Mouse (Mus musculus): ENCODE measurements around the gene Gngt2.

GRCm38 (mm10) chr11:95832129-95833005, 4.6 kb upstream of the Gngt2 start:
- TF ChIP-seq CTCF (IDR thresholded peaks at IDR 0.05; ENCODE audit: low read depth): no peak
- no peak for TF ChIP-seq EP300 (IDR thresholded peaks at IDR 0.05; ENCODE audit: low read depth)

All from liver, postnatal 0 days (tissue).